Mouse (Mus musculus) myocyte (in vitro differentiated cells): ENCODE measurements at regions not wholly inside any gene's neighbourhood (a gene's known extent, or its start where the extent isn't known, plus 50 kb on each side); places are given as distances from the start of the nearest gene placed in this dataset.

Experiments
- MAX ChIP-seq: IDR thresholded peaks from one replicate; pipeline ENCODE4 v1.6.1; 2011; ENCODE audit warnings: low read depth, mild to moderate bottlenecking, control low read depth
- POLR2A ChIP-seq: IDR thresholded peaks from one replicate; pipeline ENCODE4 v1.6.1; 2011; ENCODE audit warnings: low read depth, mild to moderate bottlenecking, control low read depth, moderate library complexity; ENCODE audit not compliant: insufficient read length
- SRF ChIP-seq: IDR thresholded peaks from one replicate; pipeline ENCODE4 v1.6.1; 2011; ENCODE audit warnings: low read depth; ENCODE audit not compliant: control insufficient read depth, insufficient read length
- TCF12 ChIP-seq: IDR thresholded peaks from one replicate; pipeline ENCODE4 v1.6.1; 2011; ENCODE audit warnings: mild to moderate bottlenecking, control low read depth; ENCODE audit not compliant: poor library complexity, insufficient read depth, severe bottlenecking
- USF1 ChIP-seq: IDR thresholded peaks from one replicate; pipeline ENCODE4 v1.6.1; 2011; ENCODE audit warnings: low read depth, mild to moderate bottlenecking, control low read depth, moderate library complexity

- no peak for TF ChIP-seq TCF12
- TF ChIP-seq POLR2A = no peak
- no peak for TF ChIP-seq MAX
- TF ChIP-seq USF1 = no peak
- TF ChIP-seq SRF = no peak
Measured at GRCm38 (mm10) chr16:77488155-77488554, 113.7 kb downstream of the Gm11146 start.
